Mouse (Mus musculus): ENCODE measurements around the gene Slc7a12.

The Slc7a12 gene

GRCm38 (mm10) chr3:14480397-14480796 lies at the start of gene Slc7a12:
TSS of gene Slc7a12 (plus strand) at chr3:14480697.
- no peak for DNase-seq (ENCODE audit: low read depth)

GRCm38 (mm10) chr3:14432381-14432780 lies 48.1 kb upstream of the Slc7a12 start:
- DNase-seq (ENCODE audit: low read depth), result no peak

- no peak for DNase-seq (ENCODE audit: low read depth)
These were observed 34.5 kb upstream of the Slc7a12 start for GRCm38 (mm10) chr3:14446015-14446414.

GRCm38 (mm10) chr3:14446691-14447090 lies 33.8 kb upstream of the Slc7a12 start:
- DNase-seq (ENCODE audit: low read depth), result no peak

All from c-Kit-positive CD71-positive TER-119-negative erythroid progenitor cells, embryonic 14.5 days (primary cell).